Mouse (Mus musculus) neutrophil, adult 5-6 weeks (primary cell): Measurements from ENCODE around the gene Zdhhc17. TPM values are rescaled to one million over a fixed set of nuclear protein-coding genes. Genes with fewer than 3 reads are reported as not detected.

Experiments
- total RNA-seq: library from RNA; stranded (forward); fragments of 200-1000 nt; gene quantifications from 2 replicates; pipeline ENCODE4 v1.2.3, GENCODE M21; 2017

Zdhhc17 gene
- total RNA-seq, 1 experiment from 2014 or later = 59.1 TPM

Other genes with a start within 250 kb of the Zdhhc17 start
- 24.8 and 36.5 TPM in 2 replicates for gene Csrp2, start 90.4 kb downstream of the Zdhhc17 start, total RNA-seq
- 87.2 and 87.7 TPM in 2 replicates for gene Osbpl8, start 154.6 kb upstream of the Zdhhc17 start, total RNA-seq